Mouse (Mus musculus) CH12.LX (cell line): ENCODE data around the gene Nkx2-5. TPM values are rescaled to one million over a fixed set of nuclear protein-coding genes. Genes with fewer than 3 reads are reported as not detected.

Experiments used
- DNase-seq: peaks from one replicate; pipeline ENCODE4 v3.0.0-alpha.2; 2013; ENCODE audit errors: extremely low read depth
- H3K27ac ChIP-seq: 2 replicates; pipeline ENCODE4 v1.5.1; 2012; ENCODE audit warnings: low read depth, mild to moderate bottlenecking, control low read depth, moderate library complexity; ENCODE audit not compliant: insufficient read depth
- H3K27me3 ChIP-seq: replicated peaks from 2 replicates; pipeline ENCODE3; 2012; ENCODE audit warnings: inconsistent platforms
- H3K36me3 ChIP-seq, 2 experiments: replicated peaks in 1 of 2; 2 replicates each; pipeline versions ENCODE3 to v1.6.1; 2012; ENCODE audit warnings: inconsistent platforms in 1 of 2, low read length in 1 of 2, mild to moderate bottlenecking in 1 of 2, mixed read lengths in 1 of 2, moderate library complexity in 1 of 2; ENCODE audit not compliant: control insufficient read depth in 1 of 2, insufficient read depth in 1 of 2
- H3K4me1 ChIP-seq, 2 experiments: 2 replicates each; pipeline ENCODE4 v1.6.1; 2012; ENCODE audit warnings: inconsistent platforms in 1 of 2, moderate library complexity in 1 of 2; ENCODE audit not compliant: insufficient read depth in 2 of 2, control insufficient read depth in 1 of 2
- H3K4me2 ChIP-seq: 2 replicates; pipeline ENCODE4 v1.6.1; 2012; ENCODE audit warnings: low read depth, mild to moderate bottlenecking, control low read depth; ENCODE audit not compliant: poor library complexity, insufficient read depth, severe bottlenecking
- H3K4me3 ChIP-seq, 3 experiments: fragments of 150-350 bp in 1 of 3; sonication (generic) in 1 of 3; replicated peaks in 1 of 3; 2 replicates each; pipeline versions ENCODE3 to v1.5.1; 2011 to 2012; ENCODE audit warnings: low read depth in 2 of 3, low read length in 2 of 3, mild to moderate bottlenecking in 2 of 3, moderate library complexity in 2 of 3, control low read depth in 1 of 3, improper control_type of control experiment in 1 of 3, inconsistent platforms in 1 of 3, mixed read lengths in 1 of 3; ENCODE audit not compliant: poor library complexity in 1 of 3
- H3K79me2 ChIP-seq: replicated peaks from 2 replicates; pipeline ENCODE4 v1.6.1; 2012; ENCODE audit warnings: mild to moderate bottlenecking, moderate library complexity; ENCODE audit not compliant: control insufficient read depth, poor library complexity, insufficient read depth, severe bottlenecking; ENCODE audit errors: extremely low read depth
- H3K9ac ChIP-seq: 2 replicates; pipeline ENCODE4 v1.6.1; 2012; ENCODE audit warnings: low read depth, mild to moderate bottlenecking, control low read depth, moderate library complexity; ENCODE audit not compliant: insufficient read depth
- H3K9me3 ChIP-seq: replicated peaks from 2 replicates; pipeline ENCODE3; 2012; ENCODE audit warnings: low read length, inconsistent platforms, mixed read lengths
- BHLHE40 ChIP-seq: IDR thresholded peaks from 2 replicates; pipeline ENCODE4 v1.6.1; 2011; ENCODE audit warnings: mild to moderate bottlenecking, low read depth, low read length, improper control_type of control experiment
- CTCF ChIP-seq, 2 experiments: IDR thresholded peaks in 1 of 2; conservative IDR thresholded peaks in 1 of 2; 2 replicates each; pipeline ENCODE4 v1.5.1; 2011 to 2012; ENCODE audit warnings: low read depth in 2 of 2, low read length in 2 of 2, improper control_type of control experiment in 1 of 2, inconsistent platforms in 1 of 2, mild to moderate bottlenecking in 1 of 2, moderate library complexity in 1 of 2
- ELF1 ChIP-seq: IDR thresholded peaks from 2 replicates; pipeline ENCODE4 v1.6.1; 2014; ENCODE audit warnings: low read depth, mild to moderate bottlenecking, inconsistent platforms, low read length, improper control_type of control experiment
- EP300 ChIP-seq: IDR thresholded peaks from 2 replicates; pipeline ENCODE4 v1.6.1; 2011; ENCODE audit warnings: low read length, improper control_type of control experiment
- GABPA ChIP-seq: IDR thresholded peaks from 2 replicates; pipeline ENCODE4 v1.6.1; 2012; ENCODE audit warnings: low read depth, low read length, improper control_type of control experiment, inconsistent platforms; ENCODE audit not compliant: insufficient replicate concordance
- HCFC1 ChIP-seq: IDR thresholded peaks from 2 replicates; pipeline ENCODE4 v1.6.1; 2012; ENCODE audit warnings: low read depth, mild to moderate bottlenecking, inconsistent platforms, low read length, improper control_type of control experiment
- JUN ChIP-seq: IDR thresholded peaks from 2 replicates; pipeline ENCODE4 v1.6.1; 2011; ENCODE audit warnings: low read depth, mild to moderate bottlenecking, low read length, improper control_type of control experiment, moderate library complexity; ENCODE audit not compliant: insufficient read depth
- JUND ChIP-seq: conservative IDR thresholded peaks from 2 replicates; pipeline ENCODE4 v1.6.1; 2011; ENCODE audit warnings: low read depth, low read length, improper control_type of control experiment
- MEF2A ChIP-seq: IDR thresholded peaks from 2 replicates; pipeline ENCODE4 v1.6.1; 2014; ENCODE audit warnings: low read depth, mild to moderate bottlenecking, inconsistent platforms, low read length, improper control_type of control experiment, borderline replicate concordance
- MXI1 ChIP-seq: IDR thresholded peaks from 2 replicates; pipeline ENCODE4 v1.6.1; 2011; ENCODE audit warnings: mild to moderate bottlenecking, low read depth, low read length, improper control_type of control experiment
- NELFE ChIP-seq: IDR thresholded peaks from 2 replicates; pipeline ENCODE4 v1.6.1; 2011; ENCODE audit warnings: low read depth, low read length, improper control_type of control experiment
- POLR2A ChIP-seq: IDR thresholded peaks from 2 replicates; pipeline ENCODE4 v1.6.1; 2011; ENCODE audit warnings: low read depth, mild to moderate bottlenecking, improper control_type of control experiment, low read length
- POLR2AphosphoS2 ChIP-seq: IDR thresholded peaks from 2 replicates; pipeline ENCODE4 v1.6.1; 2011; ENCODE audit warnings: low read depth, low read length, improper control_type of control experiment
- RAD21 ChIP-seq: IDR thresholded peaks from 2 replicates; pipeline ENCODE4 v1.6.1; 2011; ENCODE audit warnings: low read depth, mild to moderate bottlenecking, low read length, improper control_type of control experiment, moderate library complexity
- RCOR1 ChIP-seq: conservative IDR thresholded peaks from 2 replicates; pipeline ENCODE4 v1.6.1; 2012; ENCODE audit warnings: low read depth, mild to moderate bottlenecking, inconsistent platforms, low read length, improper control_type of control experiment
- SMC3 ChIP-seq: IDR thresholded peaks from 2 replicates; pipeline ENCODE4 v1.6.1; 2011; ENCODE audit warnings: low read depth, low read length, improper control_type of control experiment
- TBP ChIP-seq: conservative IDR thresholded peaks from 2 replicates; pipeline ENCODE4 v1.6.1; 2011; ENCODE audit warnings: low read depth, low read length, improper control_type of control experiment
- TCF12 ChIP-seq: IDR thresholded peaks from 2 replicates; pipeline ENCODE4 v1.6.1; 2014; ENCODE audit warnings: low read depth, mild to moderate bottlenecking, inconsistent platforms, low read length, improper control_type of control experiment
- USF1 ChIP-seq: IDR thresholded peaks from 2 replicates; pipeline ENCODE4 v1.6.1; 2014; ENCODE audit warnings: low read depth, mild to moderate bottlenecking, inconsistent platforms, low read length, improper control_type of control experiment
- USF2 ChIP-seq: conservative IDR thresholded peaks from 2 replicates; pipeline ENCODE4 v1.6.1; 2011; ENCODE audit warnings: low read depth, low read length, improper control_type of control experiment
- ZC3H11A ChIP-seq: IDR thresholded peaks from 2 replicates; pipeline ENCODE4 v1.6.1; 2012; ENCODE audit warnings: low read depth, mild to moderate bottlenecking, inconsistent platforms, low read length, improper control_type of control experiment
- dilution Hi-C: fragments of 300-500 bp; cut with MboI; formaldehyde crosslinking; loops from 2 replicates; pipeline ENCODE4 v1.14.3; 2020; ENCODE audit warnings: low sequenced_read_pairs; ENCODE audit not compliant: extremely low pct_unique_long_range_greater_than_20kb, extremely low pct_ligation_motif_present
- in situ Hi-C: fragments of 300-500 bp; cut with MboI; formaldehyde crosslinking; loops from 3 replicates; pipeline ENCODE4 v1.14.3; 2019; ENCODE audit warnings: low sequenced_read_pairs, low pct_ligation_motif_present, low pct_unique_long_range_greater_than_20kb, mixed read lengths
- polyA plus RNA-seq: library from polyadenylated mRNA; unstranded; fragments of >175 nt; gene quantifications from 2 replicates; pipeline ENCODE4 v1.2.1, GENCODE M21; 2012; ENCODE audit warnings: low read depth; ENCODE audit not compliant: insufficient read length
- total RNA-seq, 2 experiments: library from RNA; depleted of rRNA; stranded (reverse); fragments of 300-350 nt in 1 of 2; fragments of >200 nt in 1 of 2; gene quantifications; 2 replicates each; pipeline ENCODE4 v1.2.3; 2012 to 2014

The Nkx2-5 gene
- total and polyA plus RNA-seq, 3 experiments = not detected

- dilution Hi-C loops (no loop called here), in situ Hi-C loops (loop anchor here (10.0 kb wide), 2 partner anchors 228 to 408 kb away; no protein-coding TSS in a partner anchor)
- peaks cover 9% of the 10 kb centered on the region; the same call in 1 of the 2 replicates for H3K79me2 ChIP-seq
- peaks cover 12% of the 10 kb centered on the region for H3K9me3 ChIP-seq
- no peak overlapping the region for H3K9ac ChIP-seq
- H3K4me2 ChIP-seq = no peak overlapping the region
- TF ChIP-seq ELF1 (no peak), JUND (no peak), BHLHE40 (no peak), RAD21 (no peak), POLR2AphosphoS2 (no peak), GABPA (no peak)
- H3K27me3 ChIP-seq = no peaks in the 10 kb centered on the region
- H3K27ac ChIP-seq = no peak overlapping the region
- no peak for DNase-seq
- peaks cover 3 to 33% of the 10 kb centered on the region in 2 experiments; a peak in 3 of 4 replicates for H3K4me1 ChIP-seq
- H3K4me3 ChIP-seq = no peak overlapping the region
- peaks cover 4 to 56% of the 10 kb centered on the region in 2 experiments for H3K36me3 ChIP-seq
Observed at GRCm38 (mm10) chr17:26882706-26883105, 37.9 kb upstream of the Nkx2-5 start.

- H3K27me3 ChIP-seq = no peaks in the 10 kb centered on the region
- dilution Hi-C loops = no loop called here
Observed at GRCm38 (mm10) chr17:26879235-26879634, 34.4 kb upstream of the Nkx2-5 start.

GRCm38 (mm10) chr17:26877927-26878326 is 33.1 kb upstream of the Nkx2-5 start:
- dilution Hi-C loops = no loop called here

More at GRCm38 (mm10) chr17:26879235-26879634, 34.4 kb upstream of the Nkx2-5 start:
- Histone ChIP-seq H3K9ac (no peak overlapping the region), H3K4me2 (no peak overlapping the region), H3K79me2 (peaks cover 4% of the 10 kb centered on the region; the same call in 1 of the 2 replicates), H3K9me3 (peaks cover 12% of the 10 kb centered on the region), H3K4me1 (peaks cover 2 to 24% of the 10 kb centered on the region in 2 experiments; a peak in 3 of 4 replicates), H3K4me3 (no peak overlapping the region), H3K27ac (no peak overlapping the region), H3K36me3 (peaks cover 4 to 74% of the 10 kb centered on the region in 2 experiments)
- in situ Hi-C loops = no loop called here
- no peak for DNase-seq
- TF ChIP-seq CTCF (conservative IDR thresholded peaks at IDR 0.05 in 1 of 2, IDR thresholded peaks at IDR 0.05 in 1 of 2; ENCODE audit: low read depth in 2 of 2, low read length in 2 of 2) = peak in 1 of 2 experiments; percentile 26; a peak in 2 of 4 replicates
- TF ChIP-seq JUND = no peak
- TF ChIP-seq SMC3 = no peak

More at GRCm38 (mm10) chr17:26877927-26878326, 33.1 kb upstream of the Nkx2-5 start:
- in situ Hi-C loops = no loop called here
- Histone ChIP-seq H3K9me3 (peaks cover 12% of the 10 kb centered on the region), H3K4me2 (no peak overlapping the region)
- TF ChIP-seq USF2 (no peak), MXI1 (no peak), RCOR1 (no peak), EP300 (no peak), JUN (no peak), POLR2AphosphoS2 (no peak), TBP (no peak), USF1 (no peak), HCFC1 (no peak), RAD21 (no peak), ZC3H11A (no peak), MEF2A (no peak), TCF12 (no peak), GABPA (no peak), POLR2A (no peak), NELFE (no peak)
- TF ChIP-seq, all 38 proteins: peak for 0
- H3K27ac ChIP-seq = no peak overlapping the region
- peaks cover 2 to 11% of the 10 kb centered on the region in 2 experiments; a peak in 3 of 4 replicates for H3K4me1 ChIP-seq
- no peak overlapping the region for H3K4me3 ChIP-seq
- no peaks in the 10 kb centered on the region for H3K79me2 ChIP-seq
- no peak for DNase-seq
- H3K9ac ChIP-seq = no peak overlapping the region
- no peaks in the 10 kb centered on the region for H3K27me3 ChIP-seq
- peaks cover 4 to 72% of the 10 kb centered on the region in 2 experiments for H3K36me3 ChIP-seq
